Mouse (Mus musculus) midbrain, embryonic 11.5 days (tissue): ENCODE measurements around the gene Parg. TPM values are rescaled to one million over a fixed set of nuclear protein-coding genes. Genes with fewer than 3 reads are reported as not detected.

Experiments used
- ATAC-seq: fragments of 200-750 bp; cut with Nextera tagmentation; 2 replicates; pipeline ENCODE4 v1.8.0; 2017; ENCODE audit warnings: moderate TSS enrichment, moderate library complexity; ENCODE audit not compliant: low FRiP score
- DNase-seq: peaks from one replicate; pipeline ENCODE4 v3.0.0; 2015; ENCODE audit warnings: low spot score; ENCODE audit errors: missing footprints
- H3K27ac ChIP-seq: fragments of 300-500 bp; sonication (generic); 2 replicates; pipeline ENCODE4 v1.5.1; 2014; ENCODE audit warnings: low read depth, low read length
- H3K27me3 ChIP-seq: fragments of 300-500 bp; sonication (generic); 2 replicates; pipeline ENCODE4 v1.6.1; 2014; ENCODE audit warnings: mild to moderate bottlenecking, low read length, moderate library complexity, mixed read lengths; ENCODE audit not compliant: control insufficient read depth, insufficient read depth
- H3K36me3 ChIP-seq: fragments of 300-500 bp; sonication (generic); 2 replicates; pipeline ENCODE4 v1.6.1; 2014; ENCODE audit warnings: mild to moderate bottlenecking, low read length, moderate library complexity, mixed read lengths; ENCODE audit not compliant: control insufficient read depth, insufficient read depth
- H3K4me1 ChIP-seq: fragments of 300-500 bp; sonication (generic); 2 replicates; pipeline ENCODE4 v1.6.1; 2014; ENCODE audit warnings: low read length; ENCODE audit not compliant: control insufficient read depth, insufficient read depth
- H3K4me2 ChIP-seq: fragments of 300-500 bp; sonication (generic); 2 replicates; pipeline ENCODE4 v1.6.1; 2014; ENCODE audit warnings: mild to moderate bottlenecking, moderate library complexity
- H3K4me3 ChIP-seq: fragments of 300-500 bp; sonication (generic); 2 replicates; pipeline ENCODE4 v1.5.1; 2014; ENCODE audit warnings: low read depth, low read length
- H3K9ac ChIP-seq: fragments of 300-500 bp; sonication (generic); 2 replicates; pipeline ENCODE4 v1.6.1; 2014; ENCODE audit warnings: low read length
- H3K9me3 ChIP-seq: fragments of 300-500 bp; sonication (generic); 2 replicates; pipeline ENCODE4 v1.6.1; 2016; ENCODE audit warnings: low read length; ENCODE audit not compliant: control insufficient read depth
- WGBS: fragments of 180-500 bp; shearing (Covaris S2); extraction: QIAGEN DNeasy Blood & Tissue Kit; methylation state at CpG from one replicate; pipeline ENCODE4 v1.1.7; 2014; 5-methylcytosine and 5-hydroxymethylcytosine counted together
- polyA plus RNA-seq: library from polyadenylated mRNA; unstranded; fragments of >200 nt; fragmentation: Nextera tagmentation; extraction: Ambion mirVana; gene quantifications from 2 replicates; pipeline ENCODE4 v1.2.1, GENCODE M21; 2014

The Parg gene
- polyA plus RNA-seq, 1 experiment from 2014 or later: 66.1 TPM

DNA sequence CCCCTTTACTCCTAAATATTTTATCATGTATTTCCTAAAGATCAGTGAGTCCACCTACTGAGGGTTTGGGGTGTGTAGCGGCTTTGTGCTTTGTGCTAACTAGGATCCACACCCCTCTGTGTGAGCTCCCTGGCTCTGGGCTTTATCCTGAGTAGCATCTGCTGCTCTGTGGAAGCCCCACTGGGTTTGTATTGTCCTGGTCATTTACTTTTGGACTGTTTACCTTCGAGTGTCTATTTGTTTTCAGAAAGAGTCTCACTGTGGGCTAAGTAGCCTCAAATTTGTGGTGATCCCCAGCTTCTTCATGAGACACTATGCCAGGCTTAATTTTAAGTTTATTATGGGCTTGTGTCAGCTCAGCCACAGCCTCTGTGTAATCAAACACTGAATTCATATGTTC lies 67.2 kb downstream of the Parg start:
- Histone ChIP-seq H3K36me3 (no peaks in the 10 kb centered on the region), H3K4me2 (no peak overlapping the region), H3K4me1 (no peaks in the 10 kb centered on the region), H3K9ac (no peak overlapping the region), H3K27me3 (no peaks in the 10 kb centered on the region), H3K9me3 (no peaks in the 10 kb centered on the region), H3K4me3 (no peak overlapping the region), H3K27ac (no peak overlapping the region)
- DNase-seq (no peak), ATAC-seq (no peak)
- WGBS: 57% methylated on average over 2 of the region's 2 CpGs

DNA sequence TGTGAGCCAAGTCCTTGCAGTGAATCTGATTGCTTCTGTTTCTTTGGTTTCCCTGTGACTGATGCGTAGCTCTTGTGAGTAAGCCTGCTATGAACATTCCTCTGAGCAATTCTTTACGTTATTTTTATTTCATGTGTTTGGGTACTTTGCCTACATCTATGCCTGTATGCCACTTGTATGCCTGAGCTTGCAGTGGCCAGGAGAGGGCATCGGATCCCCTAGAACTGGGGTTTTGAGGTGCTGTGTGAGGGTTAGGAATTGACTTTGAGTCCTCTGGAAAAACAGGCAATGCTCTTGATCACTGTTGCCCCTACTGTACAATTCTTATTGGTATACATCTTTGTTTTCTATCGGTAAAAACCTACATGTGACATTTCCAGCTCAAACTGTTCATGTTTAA lies 67.8 kb downstream of the Parg start:
- Histone ChIP-seq H3K9me3 (no peaks in the 10 kb centered on the region), H3K4me3 (no peak overlapping the region), H3K27ac (no peak overlapping the region), H3K4me1 (no peaks in the 10 kb centered on the region), H3K27me3 (no peaks in the 10 kb centered on the region), H3K36me3 (no peaks in the 10 kb centered on the region), H3K9ac (no peak overlapping the region), H3K4me2 (no peak overlapping the region)
- DNase-seq (no peak), ATAC-seq (no peak)
- 96% methylated on average over 4 of the region's 4 CpGs for WGBS

DNA sequence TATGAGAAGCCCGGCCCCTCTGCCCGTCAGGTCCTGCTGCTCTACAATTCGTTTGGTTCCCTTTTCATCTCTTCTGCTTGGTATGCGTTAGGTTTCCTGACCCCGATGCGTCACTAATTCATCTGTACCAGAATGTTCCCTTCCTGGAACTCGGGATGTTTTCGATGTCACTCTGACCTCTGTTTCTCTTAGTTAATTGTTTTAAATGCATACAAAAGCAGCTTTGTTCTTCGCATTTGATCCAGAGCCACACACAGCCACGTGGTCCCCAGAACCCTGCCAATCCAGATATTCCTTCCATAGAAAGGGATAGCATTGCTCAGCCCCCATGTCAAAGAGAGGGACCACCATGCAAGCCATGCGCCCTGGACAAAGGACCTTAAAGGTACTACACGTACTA lies 99.9 kb downstream of the Parg start:
- no peak overlapping the region for H3K4me3 ChIP-seq
- no peak overlapping the region for H3K27ac ChIP-seq
- H3K9ac ChIP-seq: no peak overlapping the region
- 76% methylated on average over 12 of the region's 12 CpGs for WGBS
- no peaks in the 10 kb centered on the region for H3K36me3 ChIP-seq
- H3K4me2 ChIP-seq: no peak overlapping the region
- no peaks in the 10 kb centered on the region for H3K27me3 ChIP-seq
- no peaks in the 10 kb centered on the region for H3K9me3 ChIP-seq
- DNase-seq: no peak
- ATAC-seq: no peak
- H3K4me1 ChIP-seq: no peaks in the 10 kb centered on the region

DNA sequence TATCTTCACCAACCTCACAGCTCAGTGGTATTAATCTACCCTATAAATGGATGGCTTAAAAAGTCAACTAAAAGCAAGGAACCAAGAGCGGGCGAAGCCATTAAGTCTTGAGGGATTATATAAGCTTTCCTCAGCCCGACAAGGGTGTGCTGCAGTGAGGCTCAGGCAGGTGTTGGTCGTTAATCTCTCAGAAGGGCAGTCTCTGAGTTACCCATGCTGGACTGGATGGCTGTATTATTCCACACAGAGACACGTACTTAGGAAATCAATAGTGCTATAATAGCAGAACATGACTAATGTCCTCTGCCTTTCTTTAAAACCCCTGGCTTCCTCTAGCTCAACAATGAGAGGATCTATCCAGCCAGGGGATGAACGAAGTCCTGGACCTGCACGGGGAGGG lies 100.7 kb downstream of the Parg start:
- Histone ChIP-seq H3K36me3 (no peaks in the 10 kb centered on the region), H3K4me2 (no peak overlapping the region), H3K4me1 (no peaks in the 10 kb centered on the region), H3K4me3 (no peak overlapping the region), H3K9me3 (no peaks in the 10 kb centered on the region), H3K27ac (no peak overlapping the region), H3K27me3 (no peaks in the 10 kb centered on the region), H3K9ac (no peak overlapping the region)
- no peak for DNase-seq
- WGBS: 82% methylated on average over 7 of the region's 7 CpGs
- no peak for ATAC-seq

DNA sequence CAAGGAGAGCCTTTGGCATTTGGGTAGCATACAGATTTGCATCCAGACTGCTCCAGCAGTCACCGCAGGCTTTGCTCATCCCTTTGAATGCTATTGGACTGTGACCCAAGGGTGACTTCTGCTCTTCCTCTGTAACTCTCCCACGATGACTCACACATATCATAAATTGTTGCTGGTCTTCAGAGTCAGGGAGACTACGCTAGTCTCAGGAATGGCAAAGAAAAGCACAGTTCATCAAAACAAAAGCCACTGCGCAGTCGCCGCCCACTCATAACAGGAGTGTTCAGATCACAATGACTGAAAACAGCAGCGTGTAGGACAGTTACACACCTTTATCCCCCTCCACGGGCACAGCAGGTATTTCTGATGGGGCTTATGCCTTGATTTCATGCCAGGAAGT lies 103.2 kb downstream of the Parg start:
- DNase-seq (no peak), ATAC-seq (no peak)
- WGBS: 88% methylated on average over 8 of the region's 8 CpGs
- Histone ChIP-seq H3K4me1 (no peaks in the 10 kb centered on the region), H3K27me3 (no peaks in the 10 kb centered on the region), H3K27ac (no peak overlapping the region), H3K9me3 (no peaks in the 10 kb centered on the region), H3K4me2 (no peak overlapping the region), H3K9ac (no peak overlapping the region), H3K36me3 (no peaks in the 10 kb centered on the region), H3K4me3 (no peak overlapping the region)

DNA sequence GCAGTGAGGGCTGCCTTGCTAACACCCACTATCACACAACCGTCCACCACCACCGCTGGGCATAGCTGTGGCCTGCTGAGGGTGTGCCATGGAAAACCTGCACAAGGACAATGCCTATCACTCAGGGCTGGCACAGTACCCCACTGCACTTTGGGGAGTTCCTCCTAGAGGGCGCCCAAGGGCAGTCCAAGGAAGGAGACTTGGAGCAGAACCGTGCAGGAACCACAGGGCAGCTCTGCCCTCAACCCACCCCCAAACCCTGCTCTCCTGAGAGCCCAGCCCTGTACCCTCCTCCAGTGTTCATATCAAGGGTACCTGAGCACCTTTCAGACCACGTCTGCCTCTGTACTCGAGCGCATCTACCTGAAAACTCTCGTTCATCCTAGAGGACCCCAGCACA lies 108.1 kb downstream of the Parg start:
- Histone ChIP-seq H3K4me3 (no peak overlapping the region), H3K9me3 (no peaks in the 10 kb centered on the region), H3K27me3 (no peaks in the 10 kb centered on the region), H3K27ac (no peak overlapping the region), H3K4me2 (no peak overlapping the region), H3K9ac (no peak overlapping the region), H3K36me3 (no peaks in the 10 kb centered on the region), H3K4me1 (no peaks in the 10 kb centered on the region)
- 42% methylated on average over 8 of the region's 8 CpGs for WGBS
- DNase-seq (peak; percentile 90), ATAC-seq (no peak)

DNA sequence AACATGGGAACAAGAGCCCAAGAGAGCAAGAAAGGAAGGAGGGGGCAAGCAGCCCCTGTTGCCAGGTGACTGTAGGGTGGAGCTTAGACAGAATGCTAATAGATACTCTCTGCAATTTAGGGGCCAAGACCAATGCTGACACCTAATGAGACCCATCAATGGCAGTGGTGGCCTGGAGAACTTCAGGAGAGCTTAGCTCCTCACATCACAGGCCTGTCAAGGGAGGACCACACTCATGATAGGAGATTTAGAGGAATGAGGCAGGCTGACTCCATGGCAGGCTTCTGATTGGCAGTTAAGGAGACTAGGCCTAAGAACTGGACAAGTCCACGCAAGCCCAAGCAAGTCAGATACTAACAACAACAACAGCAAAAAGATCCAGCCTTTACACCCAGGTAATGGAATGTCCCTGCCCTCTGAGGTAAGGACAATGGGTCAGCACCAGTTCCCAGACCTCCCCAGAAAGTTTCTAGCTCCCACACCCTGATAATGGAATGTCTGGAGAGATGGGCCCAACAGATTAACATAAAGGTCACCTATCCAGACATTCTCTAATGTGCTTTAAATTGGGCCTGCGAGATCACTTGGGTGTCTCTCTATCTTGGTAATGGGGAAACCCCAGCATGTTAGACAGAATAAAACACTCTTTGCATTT lies 109.8 kb downstream of the Parg start:
- Histone ChIP-seq H3K4me1 (no peaks in the 10 kb centered on the region), H3K27me3 (no peaks in the 10 kb centered on the region), H3K36me3 (no peaks in the 10 kb centered on the region), H3K27ac (no peak overlapping the region), H3K9me3 (no peaks in the 10 kb centered on the region), H3K9ac (no peak overlapping the region), H3K4me2 (no peak overlapping the region), H3K4me3 (no peak overlapping the region)
- 95% methylated on average over 2 of the region's 2 CpGs for WGBS
- ATAC-seq: no peak
- no peak for DNase-seq

DNA sequence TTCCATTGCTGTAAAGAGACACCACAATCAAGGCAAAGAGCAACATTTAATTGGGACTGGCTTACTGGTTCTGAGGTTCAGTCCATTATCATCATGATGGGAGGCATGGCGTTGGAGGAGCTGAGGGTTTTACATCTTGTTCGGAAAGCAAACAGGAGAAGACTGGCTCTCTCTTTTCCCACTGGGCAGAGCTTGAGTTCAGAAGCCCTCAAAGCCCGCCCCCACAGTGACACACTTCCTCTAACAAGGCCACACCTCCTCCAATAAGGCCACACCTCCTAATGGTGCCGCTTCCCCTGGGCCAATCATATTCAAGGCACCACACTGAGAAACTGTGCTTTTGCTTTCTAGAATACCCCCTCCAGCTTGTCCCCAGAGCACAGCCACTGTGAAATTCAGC lies 116.1 kb downstream of the Parg start:
- Histone ChIP-seq H3K4me1 (peaks cover 8% of the 10 kb centered on the region), H3K9me3 (no peaks in the 10 kb centered on the region), H3K4me3 (no peak overlapping the region), H3K27ac (no peak overlapping the region), H3K4me2 (peak overlapping the region; percentile 31; the same call in 1 of the 2 replicates), H3K9ac (no peak overlapping the region), H3K36me3 (no peaks in the 10 kb centered on the region), H3K27me3 (no peaks in the 10 kb centered on the region)
- 8% methylated on average over 4 of the region's 4 CpGs for WGBS
- peak; percentile 54; the same call in 1 of the 2 replicates for ATAC-seq
- peak; percentile 86 for DNase-seq

DNA sequence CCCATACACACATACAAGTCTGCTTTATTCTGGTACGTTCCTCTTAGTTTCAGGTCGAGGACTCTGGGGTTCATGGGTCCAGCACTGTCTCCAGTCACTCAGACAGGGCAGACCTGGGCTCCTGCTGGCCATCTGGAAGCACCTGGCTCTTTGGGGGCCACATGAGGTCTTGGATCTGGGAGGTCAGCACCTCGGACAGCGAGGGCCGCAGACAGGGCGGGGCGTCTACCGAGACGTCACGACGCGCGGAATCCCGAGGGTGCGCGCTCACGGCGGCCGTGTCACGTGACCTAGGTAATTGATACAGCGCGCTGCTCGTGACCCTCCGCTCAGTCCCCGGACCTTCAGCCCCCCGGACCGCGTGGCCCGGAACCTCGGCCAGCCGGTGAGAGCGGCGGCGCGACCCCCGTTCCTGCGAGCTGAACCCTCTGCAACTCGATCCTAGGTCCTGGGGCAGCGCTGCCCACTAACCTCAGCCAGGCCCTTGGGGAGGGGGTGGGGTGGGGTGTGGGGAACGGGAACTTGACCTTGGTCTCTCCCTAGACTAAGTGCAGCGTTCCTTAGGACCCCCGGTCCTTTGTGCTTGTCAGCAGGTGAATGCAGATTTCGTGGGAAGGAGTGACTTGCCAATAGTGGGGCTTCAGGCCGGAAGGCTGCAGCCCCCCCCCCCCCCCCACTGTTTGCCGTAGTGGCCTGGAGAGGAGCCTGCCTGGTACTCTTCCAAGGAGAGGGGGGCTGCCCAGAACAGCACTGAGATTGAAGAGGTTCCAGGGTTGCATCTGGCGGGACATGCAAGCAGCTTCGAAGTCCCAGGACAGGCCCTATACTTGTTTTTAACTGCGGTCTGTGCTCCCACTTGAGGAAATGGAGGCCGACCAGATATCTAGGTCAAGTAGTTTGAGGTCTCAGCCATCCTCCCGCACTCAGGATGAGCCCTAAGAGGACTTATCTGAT lies 120.3 kb downstream of the Parg start, which contains the start of gene Ogdhl:
Gene Ogdhl (plus strand): TSS at position 288 of the 954 bp plus-strand sequence.
- Histone ChIP-seq H3K27ac (no peak within 1 kb of the TSS), H3K4me1 (peaks cover 8% of the 10 kb centered on the region), H3K4me3 (peak within 1 kb of the TSS; percentile 66), H3K9ac (peak within 1 kb of the TSS; percentile 84), H3K27me3 (no peaks in the 10 kb centered on the region), H3K36me3 (no peaks in the 10 kb centered on the region), H3K4me2 (peak within 1 kb of the TSS; percentile 63), H3K9me3 (no peaks in the 10 kb centered on the region)
- 4% methylated on average over 49 of the region's 50 CpGs for WGBS
- DNase-seq: peak; percentile 98
- ATAC-seq: peak; percentile 88
